Comparison of ENCODE assay signal across 7 mouse cellular contexts in genomic region chr8:123374239-123374578, GRCm38 (mm10). TPM values are rescaled to one million over a fixed set of nuclear protein-coding genes. Genes with fewer than 3 reads are reported as not detected.
A peak's percentile ranks its signal among the peaks of the same experiment; 100 is the strongest.
DNase-seq lines count a peak whose midpoint lies in the region; ATAC-seq lines count a peak whose summit lies in the region.

No protein-coding gene starts in this region.

- H3K4me2 ChIP-seq in intestine, embryonic 16.5 days (ENCODE audit: low read depth, low read length) = peak overlapping the region; percentile 78
- H3K4me2 ChIP-seq in midbrain, embryonic 11.5 days = peak overlapping the region; percentile 78

- H3K36me3 ChIP-seq in intestine, embryonic 16.5 days (ENCODE audit: control insufficient read depth, insufficient read depth, low read length) = no peaks in the 10 kb centered on the region
- H3K36me3 ChIP-seq in midbrain, embryonic 11.5 days (ENCODE audit: control insufficient read depth, insufficient read depth, low read length) = no peaks in the 10 kb centered on the region

- peaks cover 12% of the 10 kb centered on the region for H3K4me1 ChIP-seq in intestine, embryonic 16.5 days (ENCODE audit: control insufficient read depth, insufficient read depth, low read length)
- peaks cover 9% of the 10 kb centered on the region for H3K4me1 ChIP-seq in midbrain, embryonic 11.5 days (ENCODE audit: control insufficient read depth, insufficient read depth, low read length)

- ATAC-seq in intestine, embryonic 16.5 days = peak; percentile 85
- peak; percentile 85 for ATAC-seq in midbrain, embryonic 11.5 days (ENCODE audit: low FRiP score)

- H3K27me3 ChIP-seq in intestine, embryonic 16.5 days (replicated peaks; ENCODE audit: control insufficient read depth, insufficient read depth, low read length) = no peaks in the 10 kb centered on the region
- H3K27me3 ChIP-seq in midbrain, embryonic 11.5 days (ENCODE audit: control insufficient read depth, insufficient read depth, low read length) = no peaks in the 10 kb centered on the region

- peak overlapping the region; percentile 90 for H3K9ac ChIP-seq in intestine, embryonic 16.5 days (ENCODE audit: low read depth, low read length)
- peak overlapping the region; percentile 75 for H3K9ac ChIP-seq in midbrain, embryonic 11.5 days (ENCODE audit: low read length)

- peak overlapping the region; percentile 95 for H3K4me3 ChIP-seq in intestine, embryonic 16.5 days (ENCODE audit: low read length)
- H3K4me3 ChIP-seq in midbrain, embryonic 11.5 days (ENCODE audit: low read depth, low read length) = peak overlapping the region; percentile 80

- intact Hi-C loops in gastrocnemius, postnatal 36 days (cut with DNase I) = no loop called here
- intact Hi-C loops in left cerebral cortex, postnatal 36 days (cut with DNase I) = no loop called here

- H3K9me3 ChIP-seq in intestine, embryonic 16.5 days (ENCODE audit: control insufficient read depth, low read length) = no peaks in the 10 kb centered on the region
- no peaks in the 10 kb centered on the region for H3K9me3 ChIP-seq in midbrain, embryonic 11.5 days (ENCODE audit: control insufficient read depth, low read length)

- under 1% methylated on average over 20 of the region's 20 CpGs for WGBS in intestine, embryonic 16.5 days
- WGBS in midbrain, embryonic 11.5 days = under 1% methylated on average over 20 of the region's 20 CpGs

- DNase-seq in adrenal gland, adult 18-20 months (ENCODE audit: low spot score in 2 of 2) = peak; percentile 97
- DNase-seq in embryo, embryonic 11 days = peak; percentile 95
- DNase-seq in gastrocnemius, postnatal 36 days = peak; percentile 92
- DNase-seq in left cerebral cortex, postnatal 36 days (ENCODE audit: low spot score in 2 of 2) = peak; percentile 92 to 93
- peak; percentile 99 for DNase-seq in midbrain, embryonic 11.5 days (ENCODE audit: low spot score, missing footprints)
- DNase-seq in skeletal muscle tissue, adult 2 months (ENCODE audit: low read depth, low spot score) = peak; percentile 91

- peak overlapping the region; percentile 99 for H3K27ac ChIP-seq in intestine, embryonic 16.5 days (ENCODE audit: low read length)
- peak overlapping the region; percentile 89 for H3K27ac ChIP-seq in midbrain, embryonic 11.5 days (ENCODE audit: low read depth, low read length)

RNA-seq across cellular contexts. Expression of gene Tcf25, which starts 0.7 kb away (rescaled TPM):
- 100 to 1,000 TPM; 218 to 255 TPM for total RNA-seq in adrenal gland, adult 18-20 months (2021)
- total RNA-seq in gastrocnemius, postnatal 36 days (2021) = 100 to 1,000 TPM; 136 to 137 TPM
- polyA plus RNA-seq in intestine, embryonic 16.5 days (2015; fragmentation: Nextera tagmentation; extraction: Ambion mirVana) = 155 and 161 TPM in 2 replicates
- 100 to 1,000 TPM; 543 to 593 TPM for total RNA-seq in left cerebral cortex, postnatal 36 days (2021)
- 171 and 181 TPM in 2 replicates for polyA plus RNA-seq in midbrain, embryonic 11.5 days (2014; fragmentation: Nextera tagmentation; extraction: Ambion mirVana)

RNA-seq across cellular contexts. Expression of gene Mc1r, which starts 32.7 kb away (rescaled TPM):
- not detected for total RNA-seq in adrenal gland, adult 18-20 months (2021)
- not detected for total RNA-seq in gastrocnemius, postnatal 36 days (2021)
- not detected in 2 replicates for polyA plus RNA-seq in intestine, embryonic 16.5 days (2015; fragmentation: Nextera tagmentation; extraction: Ambion mirVana)
- under 1 TPM in 1 of 2 experiments, not detected in 1; 0.14 TPM for total RNA-seq in left cerebral cortex, postnatal 36 days (2021)
- 0.06 and 0.12 TPM in 2 replicates for polyA plus RNA-seq in midbrain, embryonic 11.5 days (2014; fragmentation: Nextera tagmentation; extraction: Ambion mirVana)

RNA-seq across cellular contexts. Expression of gene Tubb3, which starts 37.0 kb away (rescaled TPM):
- 1 to 10 TPM; 2.0 to 8.2 TPM for total RNA-seq in adrenal gland, adult 18-20 months (2021)
- under 1 TPM in 1 of 2 experiments, not detected in 1; 0.20 TPM for total RNA-seq in gastrocnemius, postnatal 36 days (2021)
- polyA plus RNA-seq in intestine, embryonic 16.5 days (2015; fragmentation: Nextera tagmentation; extraction: Ambion mirVana) = 45.6 and 52.6 TPM in 2 replicates
- total RNA-seq in left cerebral cortex, postnatal 36 days (2021) = 100 to 1,000 TPM; 399 to 458 TPM
- 777 and 840 TPM in 2 replicates for polyA plus RNA-seq in midbrain, embryonic 11.5 days (2014; fragmentation: Nextera tagmentation; extraction: Ambion mirVana)

RNA-seq across cellular contexts. Expression of gene Spire2, which starts 41.7 kb away (rescaled TPM):
- total RNA-seq in adrenal gland, adult 18-20 months (2021) = 1 to 10 TPM; 1.7 to 3.1 TPM
- total RNA-seq in gastrocnemius, postnatal 36 days (2021) = under 1 TPM in 1 of 2 experiments, not detected in 1; 0.27 TPM
- 0.89 and 2.0 TPM in 2 replicates for polyA plus RNA-seq in intestine, embryonic 16.5 days (2015; fragmentation: Nextera tagmentation; extraction: Ambion mirVana)
- 10 to 100 TPM; 14.8 to 18.2 TPM for total RNA-seq in left cerebral cortex, postnatal 36 days (2021)
- 9.2 and 13.2 TPM in 2 replicates for polyA plus RNA-seq in midbrain, embryonic 11.5 days (2014; fragmentation: Nextera tagmentation; extraction: Ambion mirVana)

RNA-seq across cellular contexts. Expression of gene Def8, which starts 49.1 kb away (rescaled TPM):
- 10 to 100 TPM; 22.9 to 24.4 TPM for total RNA-seq in adrenal gland, adult 18-20 months (2021)
- 10 to 100 TPM; 35.7 to 40.3 TPM for total RNA-seq in gastrocnemius, postnatal 36 days (2021)
- polyA plus RNA-seq in intestine, embryonic 16.5 days (2015; fragmentation: Nextera tagmentation; extraction: Ambion mirVana) = 26.5 and 27.4 TPM in 2 replicates
- total RNA-seq in left cerebral cortex, postnatal 36 days (2021) = 10 to 100 TPM; 62.0 to 64.3 TPM
- 35.3 and 35.5 TPM in 2 replicates for polyA plus RNA-seq in midbrain, embryonic 11.5 days (2014; fragmentation: Nextera tagmentation; extraction: Ambion mirVana)

Comparison
In these comparisons a context has a peak if more than half of its experiments do, and no peak if none do; other contexts are left out.
1. Peak in every context shown above with its lines: DNase-seq, ATAC-seq, H3K4me3 ChIP-seq and H3K27ac ChIP-seq.
2. RNA of gene Tubb3, which starts 37.0 kb away (total RNA-seq): 399 to 458 TPM in left cerebral cortex, postnatal 36 days; 2.0 to 8.2 TPM in adrenal gland, adult 18-20 months and 0.20 TPM in gastrocnemius, postnatal 36 days; every median in the first group is over 10 times any median in the second.